Mouse (Mus musculus): ENCODE measurements around the gene Esr2.

- TF ChIP-seq CTCF (IDR thresholded peaks at IDR 0.05; ENCODE audit: borderline replicate concordance, extremely low read depth, insufficient read depth, insufficient read length) (no peak), POLR2A (IDR thresholded peaks at IDR 0.05; ENCODE audit: borderline replicate concordance, extremely low read depth, insufficient read depth, insufficient read length, poor library complexity, severe bottlenecking) (no peak)
These were observed 53.8 kb downstream of the Esr2 start for GRCm38 (mm10) chr12:76123223-76123622.
